Mouse (Mus musculus): ENCODE measurements around the gene Sdccag8.
"Not testable (repeated sequence)": the region's sequence is repeated elsewhere in the genome, so short reads cannot be mapped to it uniquely, and the experiment has no call there.

Sdccag8 gene

GRCm38 (mm10) chr1:176877756-176878155 is 63.3 kb downstream of the Sdccag8 start:
- peak; percentile 10 to 17 for DNase-seq (ENCODE audit: low spot score in 2 of 2)

DNA sequence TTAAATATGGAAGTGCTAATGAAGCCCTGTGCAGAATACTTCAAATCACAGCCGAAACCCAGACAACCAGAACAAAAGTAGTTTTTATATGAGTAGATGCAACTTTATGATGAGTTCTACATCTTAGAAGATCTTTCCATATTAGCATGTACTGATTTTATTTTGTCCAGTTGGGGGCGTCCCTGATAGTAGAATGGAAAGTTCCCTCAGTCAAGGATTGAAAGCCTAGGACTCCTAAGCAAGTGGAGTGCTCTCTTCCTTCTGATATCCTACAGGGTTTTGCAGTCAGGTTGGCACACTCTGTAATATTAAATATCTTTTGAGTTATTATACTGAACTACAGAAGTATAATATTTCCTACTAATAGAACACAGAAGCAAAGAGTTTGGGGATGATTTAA is 64.5 kb downstream of the Sdccag8 start:
- DNase-seq (ENCODE audit: low spot score in 2 of 2): no peak

DNA sequence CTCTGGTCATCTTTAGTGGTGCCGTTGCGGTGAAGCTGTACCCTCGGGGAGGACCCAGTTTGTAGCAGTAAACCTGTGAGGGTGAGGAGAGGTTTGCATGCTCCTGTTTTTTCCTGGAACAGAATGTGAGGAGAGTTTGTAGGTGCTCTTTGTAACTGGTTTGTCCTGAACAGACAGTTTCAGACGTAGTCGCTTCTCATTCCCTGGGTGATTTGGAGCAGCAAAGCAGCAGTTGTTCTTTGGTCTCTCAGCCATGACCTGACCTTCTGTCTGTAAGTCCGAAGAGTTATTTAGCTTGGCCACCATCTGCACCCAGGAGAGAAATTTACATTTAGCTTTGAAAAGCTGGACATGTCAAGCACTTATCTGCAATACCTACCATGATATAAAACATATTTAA is 65.2 kb downstream of the Sdccag8 start:
- DNase-seq (ENCODE audit: low spot score in 2 of 2): no peak

GRCm38 (mm10) chr1:176880101-176880500 is 65.6 kb downstream of the Sdccag8 start:
- no peak for DNase-seq (ENCODE audit: low spot score in 2 of 2)

DNA sequence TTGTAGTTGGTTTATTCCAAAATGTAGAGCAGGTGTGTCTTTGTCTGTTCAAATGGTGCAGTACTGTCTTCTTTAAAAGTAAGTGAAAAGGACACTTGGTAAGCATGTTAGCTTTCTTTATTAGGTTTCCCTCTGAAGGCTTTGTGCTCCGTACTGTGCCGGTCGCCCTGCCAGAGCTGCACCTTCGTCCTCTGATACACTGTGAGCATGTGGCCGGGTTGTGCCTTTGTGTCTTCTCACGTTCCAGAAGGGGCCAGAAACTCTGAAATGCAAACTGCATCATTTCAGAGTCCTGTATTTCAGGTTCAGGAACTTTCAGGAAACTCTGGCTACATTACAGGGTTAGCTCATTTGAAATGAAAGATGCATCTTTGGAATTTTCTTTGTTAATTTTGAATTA is 66.5 kb downstream of the Sdccag8 start:
- DNase-seq (ENCODE audit: low spot score in 2 of 2): no peak

DNA sequence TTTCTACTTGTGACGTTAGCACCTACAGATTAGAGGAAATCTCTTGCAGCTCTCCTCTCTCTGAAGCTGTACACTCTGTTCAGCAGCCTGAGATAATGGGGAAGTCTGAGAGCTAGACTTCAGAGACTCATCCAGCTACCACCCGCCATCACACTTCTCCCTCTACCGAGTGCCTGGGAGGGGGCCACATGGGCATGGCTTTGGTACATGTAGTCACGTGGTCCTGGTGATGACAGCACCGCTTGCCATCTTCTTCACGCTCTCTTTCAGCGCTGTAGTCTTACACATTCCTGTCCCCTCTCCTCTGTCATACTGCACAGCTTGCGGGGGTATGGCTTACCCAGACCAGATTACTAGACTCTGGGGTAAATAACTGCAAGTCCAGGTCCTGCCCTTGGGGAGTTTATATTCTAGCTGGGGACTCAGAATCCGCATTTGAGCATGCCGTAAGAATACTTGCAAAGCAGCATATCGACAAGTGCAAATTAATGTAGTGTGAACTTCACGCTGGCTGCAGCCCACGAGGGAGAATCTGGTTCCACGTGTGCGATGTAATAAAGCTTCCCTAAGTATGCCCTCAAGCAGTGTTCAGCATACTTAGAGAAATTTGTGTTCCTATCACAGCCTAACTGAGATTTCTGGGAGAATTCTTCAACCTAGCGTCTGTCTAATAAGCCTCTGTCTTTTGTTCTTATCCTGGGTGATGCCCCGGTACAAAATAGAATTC is 70.9 kb downstream of the Sdccag8 start:
- DNase-seq (ENCODE audit: low spot score in 2 of 2): no peak

DNA sequence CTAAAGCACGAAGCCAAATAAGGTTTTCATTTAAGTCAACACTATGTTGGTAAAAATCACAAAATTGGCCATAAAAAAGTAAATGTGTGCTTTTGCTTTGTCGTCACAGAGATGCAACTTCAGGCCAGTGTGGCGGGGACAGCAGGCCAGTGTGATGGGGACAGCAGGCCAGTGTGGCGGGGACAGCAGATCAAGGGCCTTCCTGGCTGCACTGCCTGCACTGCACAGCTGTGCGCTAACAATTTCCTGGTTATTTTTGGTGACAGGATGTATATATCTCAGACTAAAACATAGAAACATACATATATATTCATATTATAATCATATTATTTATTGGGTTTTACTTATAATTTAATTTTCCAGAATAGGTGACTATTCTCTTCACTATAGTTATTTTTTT is 71.5 kb downstream of the Sdccag8 start:
- DNase-seq (ENCODE audit: low spot score in 2 of 2): no peak

DNA sequence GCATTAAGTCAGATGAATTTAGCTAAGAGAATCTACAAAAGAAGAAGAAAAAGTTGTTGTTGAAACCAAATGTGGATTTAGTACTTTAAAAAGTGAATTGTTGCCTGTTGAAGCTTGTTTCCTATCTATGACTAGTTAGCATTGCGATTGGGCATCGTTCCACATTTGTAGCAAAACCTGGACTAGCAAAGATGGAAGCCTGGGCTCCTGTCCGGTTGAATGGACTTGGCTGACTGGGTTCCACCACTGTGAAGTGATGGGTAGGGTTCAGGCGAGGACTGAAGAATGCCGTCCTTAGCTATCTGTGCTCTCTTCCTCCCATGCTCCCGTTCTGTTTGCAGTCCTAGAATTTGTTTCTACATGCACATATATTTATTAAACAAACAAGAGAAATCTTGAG is 89.3 kb downstream of the Sdccag8 start:
- DNase-seq (ENCODE audit: low spot score in 2 of 2): no peak

DNA sequence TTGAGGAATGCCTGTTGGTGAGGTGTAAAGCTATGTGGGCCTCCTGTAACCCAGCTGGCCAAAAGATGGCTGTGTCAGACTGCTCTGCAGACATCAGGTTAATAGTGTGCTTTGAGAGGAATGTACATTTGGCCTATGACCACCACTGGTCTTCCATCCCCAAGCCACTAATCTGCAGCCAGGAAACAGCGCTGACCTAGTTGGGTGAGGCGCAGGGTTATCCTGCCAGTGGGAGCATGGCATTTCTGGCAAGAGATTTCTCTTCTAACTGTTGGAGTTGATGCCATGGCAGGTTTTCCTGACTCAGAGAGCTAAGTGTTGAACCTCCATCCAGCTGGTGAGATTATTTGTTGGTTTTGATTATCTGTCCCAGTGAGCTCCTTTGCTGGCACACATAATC is 101.5 kb downstream of the Sdccag8 start:
- DNase-seq (ENCODE audit: low spot score in 2 of 2): no peak

- no peak for DNase-seq (ENCODE audit: low spot score in 2 of 2)
These were observed 105.0 kb downstream of the Sdccag8 start for GRCm38 (mm10) chr1:176919486-176919885.

DNA sequence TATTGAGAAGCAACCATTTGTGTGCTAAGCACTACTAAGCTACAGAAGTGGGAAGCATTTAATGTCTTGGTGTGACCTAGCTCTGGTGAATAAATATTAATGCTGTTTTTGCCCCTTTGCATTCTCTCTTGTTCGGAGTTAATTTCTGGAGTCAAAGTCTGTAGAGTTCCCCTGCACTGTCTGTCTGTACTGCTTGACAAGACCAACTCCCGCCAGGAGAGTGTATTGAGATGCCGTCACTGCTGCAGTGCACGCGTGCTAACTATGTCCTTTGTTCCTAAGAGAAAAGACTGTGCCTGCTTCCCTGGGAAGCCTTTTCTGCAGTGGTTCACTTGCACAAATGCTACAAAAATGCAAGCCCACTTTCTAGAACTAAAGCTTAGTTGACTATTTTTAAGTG is 108.4 kb downstream of the Sdccag8 start:
- DNase-seq (ENCODE audit: low spot score in 2 of 2): no peak

DNA sequence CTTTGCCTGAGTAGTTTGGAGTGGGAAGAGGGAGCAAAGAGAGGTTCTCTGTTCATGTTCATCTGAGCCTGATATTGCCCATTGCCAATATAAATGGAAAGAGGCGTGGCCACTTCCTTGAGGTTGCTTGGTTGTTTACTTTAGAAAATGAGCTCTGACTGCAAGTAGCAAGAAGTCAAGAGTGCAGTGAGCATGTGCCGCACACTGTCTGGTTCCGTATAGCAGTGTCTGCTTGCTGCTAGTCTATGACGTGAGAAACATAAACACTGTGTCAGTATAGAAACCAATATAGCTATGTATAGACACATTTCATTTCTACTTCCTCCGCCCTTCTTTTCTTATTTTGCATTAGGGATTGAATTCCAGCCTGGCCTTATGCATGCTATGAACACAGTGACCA is 111.5 kb downstream of the Sdccag8 start:
- DNase-seq (ENCODE audit: low spot score in 2 of 2): no peak

DNA sequence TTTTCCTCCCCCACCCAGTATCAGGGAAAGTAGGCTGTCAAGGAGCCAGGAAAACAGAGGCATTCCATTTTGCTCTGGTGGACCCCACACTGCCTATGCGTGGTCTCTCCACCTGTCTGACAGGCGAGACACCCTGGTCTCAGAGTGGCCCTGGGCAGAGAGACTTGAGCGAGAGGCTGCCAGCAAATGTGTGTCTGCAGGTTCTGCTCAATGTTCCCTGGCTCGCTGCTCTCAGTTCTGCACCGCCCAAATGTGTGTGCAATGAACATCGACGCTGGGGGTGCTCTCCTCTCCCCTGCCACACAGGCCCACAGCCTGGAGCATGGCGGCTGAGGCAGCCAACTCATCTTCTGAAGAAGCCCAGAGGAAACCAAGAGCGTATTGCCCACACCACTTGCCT is 112.9 kb downstream of the Sdccag8 start:
- DNase-seq (ENCODE audit: low spot score in 2 of 2): no peak

DNA sequence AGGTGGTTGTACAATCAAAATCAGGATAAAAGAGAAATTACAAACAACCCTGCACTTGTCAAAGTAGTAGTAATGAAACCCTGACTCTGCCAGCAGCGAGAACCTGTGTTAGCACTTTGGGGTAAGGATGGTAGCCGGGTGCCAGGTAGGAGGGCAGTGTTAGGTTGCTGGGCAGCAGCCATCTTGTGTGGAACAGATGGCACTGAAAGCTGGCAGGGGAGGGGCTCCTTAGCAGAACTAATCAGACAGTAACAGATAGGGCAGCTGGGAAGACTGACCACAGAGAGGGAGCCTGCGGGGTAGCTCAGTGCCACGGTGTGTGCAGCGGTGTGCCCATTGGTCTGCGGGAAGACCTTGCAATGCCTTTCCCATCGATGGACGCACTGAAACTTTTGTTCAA is 115.2 kb downstream of the Sdccag8 start:
- no peak for DNase-seq (ENCODE audit: low spot score in 2 of 2)

GRCm38 (mm10) chr1:176930574-176930973 is 116.1 kb downstream of the Sdccag8 start:
- DNase-seq (ENCODE audit: low spot score in 2 of 2): no peak

- DNase-seq (ENCODE audit: low spot score in 2 of 2): no peak
These were observed 116.6 kb downstream of the Sdccag8 start for GRCm38 (mm10) chr1:176930981-176931500.

DNA sequence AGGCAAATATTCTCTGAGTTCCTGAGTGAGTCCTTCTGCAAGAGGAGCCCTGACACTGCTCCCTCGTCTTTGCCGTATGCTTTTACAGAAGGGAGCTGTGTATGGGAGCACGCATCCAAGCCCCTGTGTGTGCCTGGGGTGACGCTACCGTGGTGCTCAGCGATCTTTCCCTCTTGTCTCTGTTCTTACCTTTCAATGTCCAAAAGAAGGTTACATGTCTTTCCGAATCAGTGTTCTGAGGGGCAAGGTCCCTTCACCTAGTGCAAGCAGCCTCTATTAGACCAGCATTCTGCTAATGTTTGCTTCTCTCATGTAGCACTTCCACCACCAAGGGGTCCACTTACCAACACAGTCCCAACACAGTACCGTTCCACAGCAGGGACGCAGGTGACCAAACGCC is 117.1 kb downstream of the Sdccag8 start:
- no peak for DNase-seq (ENCODE audit: low spot score in 2 of 2)

DNA sequence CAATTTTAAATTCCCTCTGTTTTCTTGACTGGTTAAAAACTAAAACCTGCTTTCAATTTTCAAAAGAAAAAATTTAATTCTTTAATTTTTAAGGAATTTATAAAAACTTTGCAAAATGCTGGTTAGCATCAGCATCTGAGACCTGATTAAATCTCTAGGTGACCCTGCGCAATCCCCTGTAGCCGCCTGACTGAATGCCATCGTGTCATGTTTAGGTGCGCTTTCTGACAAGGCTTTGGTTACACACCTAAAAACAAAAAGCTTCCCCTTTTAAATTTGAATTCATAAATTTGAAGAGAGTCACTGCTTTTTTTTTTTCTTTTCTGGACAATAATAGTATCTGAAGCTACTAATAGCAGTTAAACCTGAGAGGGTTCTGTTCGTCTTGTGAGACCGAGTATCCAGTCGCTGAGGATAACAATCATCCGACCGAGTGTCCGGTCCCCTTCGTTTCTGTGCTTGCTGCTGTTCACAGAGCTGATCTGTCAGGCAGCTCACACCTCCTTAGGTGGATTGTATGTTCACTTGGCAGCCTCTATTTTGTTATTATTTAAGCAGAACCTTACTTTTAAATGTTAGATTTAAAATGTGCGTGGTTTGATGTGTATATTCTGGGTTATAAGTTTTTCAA is 118.0 kb downstream of the Sdccag8 start:
- DNase-seq (ENCODE audit: low spot score in 2 of 2): no peak

GRCm38 (mm10) chr1:176933319-176933718 is 118.9 kb downstream of the Sdccag8 start:
- no peak for DNase-seq (ENCODE audit: low spot score in 2 of 2)

DNA sequence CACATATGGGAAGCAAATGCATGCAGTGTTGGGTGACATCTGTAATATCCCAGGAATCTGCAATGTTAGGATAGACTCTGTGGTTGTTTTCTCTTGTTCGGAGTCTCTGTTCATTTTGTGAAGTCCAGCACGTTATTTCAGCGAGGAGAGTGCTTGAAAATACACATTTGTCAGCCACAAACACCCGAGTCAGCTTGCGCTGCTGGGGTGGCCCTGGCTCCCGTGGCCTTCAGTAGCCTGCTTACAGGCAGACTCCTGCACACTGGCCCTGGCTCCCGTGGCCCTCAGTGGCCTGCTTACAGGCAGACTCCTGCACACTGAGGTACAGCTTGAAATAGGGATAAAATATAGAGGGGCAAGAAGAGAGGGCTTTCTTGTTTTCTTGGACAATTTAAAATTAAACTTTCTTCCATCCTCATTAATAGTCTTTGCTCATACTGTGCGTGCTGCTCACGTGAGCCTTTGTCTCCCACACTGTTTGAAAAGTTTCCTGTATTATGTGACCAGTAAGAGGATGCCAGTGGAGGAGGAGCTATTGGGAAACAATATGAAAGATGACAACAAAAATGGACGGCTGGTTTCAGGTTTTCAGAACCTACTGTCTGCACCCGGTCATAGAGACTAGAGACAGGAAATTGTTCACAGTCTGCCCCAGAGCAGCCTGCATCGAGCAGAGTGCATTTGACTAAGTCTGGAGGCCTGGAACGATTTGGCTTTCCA is 119.7 kb downstream of the Sdccag8 start:
- no peak for DNase-seq (ENCODE audit: low spot score in 2 of 2)

DNA sequence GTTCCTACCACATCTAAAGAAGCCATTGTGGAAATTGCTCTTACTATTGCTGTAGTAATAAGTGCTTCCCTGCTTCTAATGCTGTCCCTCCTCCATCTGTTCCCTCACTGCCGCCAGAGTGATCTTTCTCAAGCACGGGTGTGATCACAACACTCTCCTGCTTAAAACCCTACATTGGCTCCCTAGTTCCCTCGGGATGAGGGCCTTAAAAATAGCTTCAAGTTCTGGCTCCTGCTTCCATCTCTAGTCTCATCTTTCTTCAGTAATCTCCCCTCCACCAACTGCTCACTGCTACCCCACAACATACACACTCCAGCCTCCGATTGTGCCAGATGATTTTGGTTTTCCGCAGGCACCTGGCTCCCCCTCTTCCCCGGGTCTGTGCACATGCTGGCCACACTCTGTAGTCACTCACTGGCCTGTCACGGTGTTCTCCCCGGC is 125.5 kb downstream of the Sdccag8 start:
- DNase-seq (ENCODE audit: low spot score in 2 of 2): no peak

DNA sequence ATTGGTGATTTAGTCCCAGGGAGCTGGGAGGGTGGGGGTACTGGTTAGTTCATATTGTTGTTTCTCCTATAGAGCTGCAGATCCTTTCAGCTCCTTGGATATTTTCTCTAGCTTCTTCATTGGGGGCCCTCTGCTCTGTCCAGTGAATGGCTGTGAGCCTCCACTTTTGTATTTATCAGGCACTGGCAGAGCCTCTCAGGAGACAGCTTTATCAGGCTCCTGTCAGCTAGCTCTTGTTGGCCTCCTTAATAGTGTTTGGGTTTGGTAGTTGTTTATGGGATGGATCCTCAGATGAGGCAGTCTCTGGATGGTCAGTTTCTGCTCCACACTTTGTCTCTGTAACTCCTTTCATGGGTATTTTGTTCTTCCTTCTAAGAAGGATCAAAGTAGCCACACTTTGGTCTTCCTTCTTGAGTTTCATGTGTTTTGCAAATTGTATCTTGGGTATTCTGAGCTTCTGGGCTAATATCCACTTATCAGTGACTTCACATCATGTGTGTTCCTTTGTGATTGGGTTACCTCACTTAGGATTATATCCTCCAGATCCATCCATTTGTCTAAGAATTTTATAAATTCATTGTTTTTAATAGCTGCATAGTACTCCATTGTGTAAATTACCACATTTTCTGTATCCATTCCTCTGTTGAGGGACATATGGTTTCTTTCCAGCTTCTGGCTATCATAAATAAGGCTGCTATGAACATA is 127.0 kb downstream of the Sdccag8 start:
- DNase-seq (ENCODE audit: low spot score in 2 of 2): not testable (repeated sequence)

Data from heart, adult 9 months (tissue).